Mouse (Mus musculus) adipocyte (in vitro differentiated cells): ENCODE data around the gene Map3k3.
A peak's percentile ranks its signal among the peaks of the same experiment; 100 is the strongest.
"Not testable (repeated sequence)": the region's sequence is repeated elsewhere in the genome, so short reads cannot be mapped to it uniquely, and the experiment has no call there.

Experiments
- DNase-seq: peaks from one replicate; pipeline ENCODE4 v3.0.0-alpha.2; 2016; ENCODE audit warnings: low spot score

The Map3k3 gene

GRCm38 (mm10) chr11:106084911-106085561 lies 623 bp downstream of the Map3k3 start:
- peak; percentile 75 for DNase-seq

DNA sequence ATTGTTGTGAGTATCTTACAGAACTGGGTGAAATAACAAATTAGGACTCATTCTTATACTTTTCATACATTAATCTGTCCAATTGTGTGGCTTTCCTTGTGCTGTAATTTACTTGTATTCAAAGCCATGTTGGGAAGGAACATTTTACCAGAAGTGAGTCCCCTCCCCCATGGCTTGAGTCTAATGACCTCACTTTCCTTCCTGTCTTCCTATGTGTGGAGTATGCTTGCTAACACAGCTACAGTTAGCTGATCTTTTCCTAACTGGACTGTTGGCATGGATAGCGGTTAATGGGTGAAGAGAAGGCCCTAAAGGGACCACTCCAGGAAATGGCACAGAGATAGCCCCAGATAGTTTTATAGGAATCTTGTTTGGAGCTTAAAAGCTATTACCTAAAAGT lies 13.8 kb downstream of the Map3k3 start:
- no peak for DNase-seq

- peak; percentile 76 for DNase-seq
Observed at GRCm38 (mm10) chr11:106102866-106103265, 18.5 kb downstream of the Map3k3 start.

DNA sequence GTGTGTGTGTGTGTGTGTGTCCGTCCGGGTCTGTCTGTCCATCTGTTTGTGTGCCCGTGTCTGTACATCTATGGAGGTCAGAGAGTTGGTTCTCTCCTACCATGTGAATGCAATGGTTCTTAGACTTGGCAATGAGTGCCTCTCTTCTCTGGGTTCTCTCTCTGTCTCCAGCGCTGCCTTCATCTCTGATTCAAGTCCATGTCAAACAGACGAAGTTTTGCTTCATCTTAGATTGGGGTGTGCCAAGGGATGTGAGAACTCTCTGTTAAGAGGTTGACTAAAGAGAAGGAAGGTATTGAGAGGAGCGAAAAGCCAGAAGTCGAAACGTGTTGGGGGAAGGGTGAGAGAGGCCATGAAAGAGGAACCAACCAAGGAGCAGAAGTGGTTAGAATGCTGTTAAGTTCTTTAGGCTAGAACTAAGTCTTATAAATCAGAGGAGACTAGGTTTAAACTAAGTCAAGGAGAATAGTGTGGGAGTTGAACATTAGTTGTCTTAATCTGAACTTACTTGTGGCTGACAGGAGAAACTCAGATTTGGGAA lies 21.7 kb downstream of the Map3k3 start:
- no peak for DNase-seq

GRCm38 (mm10) chr11:106111688-106112087 lies 27.3 kb downstream of the Map3k3 start:
- no peak for DNase-seq

- no peak for DNase-seq
Observed at GRCm38 (mm10) chr11:106122221-106122620, 37.8 kb downstream of the Map3k3 start.

- peak; percentile 45 for DNase-seq
Observed at GRCm38 (mm10) chr11:106122736-106123135, 38.3 kb downstream of the Map3k3 start.

- no peak for DNase-seq
Observed at GRCm38 (mm10) chr11:106124784-106125183, 40.4 kb downstream of the Map3k3 start.

DNA sequence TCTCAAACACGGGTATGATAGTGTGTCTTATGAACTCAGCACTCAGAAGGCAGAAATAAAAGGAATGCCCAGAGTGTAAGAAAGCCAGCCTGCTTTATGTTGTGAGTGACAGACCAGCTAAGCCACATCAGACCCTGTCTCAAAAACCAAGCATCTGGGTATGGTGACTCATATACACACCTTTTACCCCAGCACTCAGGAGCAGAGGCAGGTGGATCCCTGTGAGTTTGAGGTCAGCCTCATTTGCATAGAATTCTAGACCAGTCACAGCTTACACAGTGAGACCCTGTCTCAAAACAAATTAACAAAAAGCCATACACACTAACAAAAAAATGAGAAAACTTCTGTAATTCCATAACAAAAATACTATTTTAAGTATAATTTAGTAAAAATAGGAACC lies 41.4 kb downstream of the Map3k3 start:
- no peak for DNase-seq

DNA sequence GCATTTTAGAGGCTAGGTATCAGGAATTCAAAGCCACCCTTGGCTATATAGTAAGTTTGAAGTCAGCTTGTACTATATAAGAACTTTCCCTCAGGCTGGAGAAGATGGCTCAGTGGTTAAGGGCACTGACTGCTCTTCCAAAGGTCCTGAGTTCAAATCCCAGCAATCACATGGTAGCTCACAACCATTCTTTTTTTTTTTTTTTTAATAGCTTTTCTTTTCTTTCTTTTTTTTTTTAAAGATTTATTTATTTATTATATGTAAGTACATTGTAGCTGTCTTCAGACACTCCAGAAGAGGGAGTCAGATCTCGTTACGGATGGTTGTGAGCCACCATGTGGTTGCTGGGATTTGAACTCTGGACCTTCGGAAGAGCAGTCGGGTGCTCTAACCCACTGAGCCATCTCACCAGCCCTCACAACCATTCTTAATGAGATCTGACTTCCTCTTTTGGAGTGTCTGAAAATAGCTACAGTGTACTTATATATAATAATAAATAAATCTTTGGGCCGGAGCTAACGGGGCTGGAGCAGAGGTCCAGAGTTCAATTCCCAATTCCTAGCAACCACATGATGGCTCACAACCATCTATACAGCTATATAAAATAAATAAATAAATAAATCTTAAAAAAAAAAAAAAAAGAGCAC lies 42.4 kb downstream of the Map3k3 start:
- not testable (repeated sequence) for DNase-seq

GRCm38 (mm10) chr11:106129477-106129876 lies 45.1 kb downstream of the Map3k3 start:
- DNase-seq = no peak

DNA sequence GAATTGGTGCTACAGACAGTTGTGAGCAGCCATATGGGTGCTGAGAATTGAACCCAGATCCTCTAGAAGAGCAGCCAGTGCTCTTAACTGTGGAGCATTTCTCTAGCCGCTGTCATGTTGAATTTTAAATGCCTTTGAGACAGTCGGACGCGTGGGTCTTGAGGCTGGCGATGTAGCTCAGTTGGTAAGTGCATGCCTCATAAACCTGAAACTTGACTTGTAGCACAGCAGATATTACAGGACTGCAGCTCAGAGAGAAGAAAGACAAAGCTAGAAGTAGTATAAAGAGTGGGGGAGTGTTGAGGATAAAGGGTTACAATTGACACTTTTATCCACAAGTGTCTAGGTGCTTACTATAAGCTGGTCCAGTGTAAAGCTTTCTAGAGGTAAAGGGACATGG lies 48.1 kb downstream of the Map3k3 start:
- no peak for DNase-seq

- peak; percentile 97 for DNase-seq
Observed at GRCm38 (mm10) chr11:106134580-106135528, 50.4 kb downstream of the Map3k3 start.

- no peak for DNase-seq
Observed at GRCm38 (mm10) chr11:106151219-106151618, 66.8 kb downstream of the Map3k3 start.

- no peak for DNase-seq
Observed at GRCm38 (mm10) chr11:106152132-106152531, 67.7 kb downstream of the Map3k3 start.

GRCm38 (mm10) chr11:106154091-106154490 lies 69.7 kb downstream of the Map3k3 start:
- no peak for DNase-seq

GRCm38 (mm10) chr11:106154770-106155169 lies 70.4 kb downstream of the Map3k3 start:
- DNase-seq = no peak

DNA sequence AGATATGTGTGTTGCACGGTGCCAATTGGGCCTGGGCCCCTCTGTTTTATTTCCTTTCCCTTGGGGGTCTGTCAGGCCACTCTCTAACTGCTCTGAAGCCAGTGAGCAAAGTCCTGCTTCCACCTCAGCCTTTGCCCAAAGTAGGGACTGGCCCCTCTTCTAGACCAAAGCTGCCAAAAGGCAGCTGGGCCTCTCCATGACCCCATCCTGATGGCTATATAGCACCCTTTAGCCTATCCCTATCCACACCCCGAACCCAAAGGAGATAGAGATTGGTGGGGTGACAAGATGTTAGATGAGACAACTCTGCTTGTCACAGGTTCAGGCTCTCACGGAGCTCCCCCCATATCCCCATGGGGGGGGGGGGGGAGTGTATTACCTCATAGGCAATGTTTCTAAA lies 71.3 kb downstream of the Map3k3 start:
- DNase-seq = no peak

- no peak for DNase-seq
Observed at GRCm38 (mm10) chr11:106156257-106156656, 71.8 kb downstream of the Map3k3 start.

DNA sequence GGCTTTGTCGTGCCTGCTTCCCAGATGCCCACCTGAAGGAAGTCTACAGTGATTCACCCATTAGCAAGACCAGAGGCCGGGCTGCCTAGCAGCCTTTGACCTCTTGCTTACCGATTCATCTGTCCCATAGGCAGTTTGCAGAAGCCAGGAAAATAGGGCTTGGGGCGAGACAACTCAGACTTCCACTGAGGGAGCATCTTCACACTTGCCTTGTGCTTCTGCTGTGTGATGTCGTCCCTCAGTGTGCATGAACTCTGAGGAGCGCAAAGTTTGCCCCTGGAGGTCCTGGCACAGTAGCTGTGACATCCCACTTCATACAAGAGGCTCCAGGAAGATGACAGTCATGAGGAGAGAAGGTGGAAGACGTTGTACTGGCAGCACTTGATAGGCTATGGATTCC lies 72.7 kb downstream of the Map3k3 start:
- DNase-seq = peak; percentile 54

DNA sequence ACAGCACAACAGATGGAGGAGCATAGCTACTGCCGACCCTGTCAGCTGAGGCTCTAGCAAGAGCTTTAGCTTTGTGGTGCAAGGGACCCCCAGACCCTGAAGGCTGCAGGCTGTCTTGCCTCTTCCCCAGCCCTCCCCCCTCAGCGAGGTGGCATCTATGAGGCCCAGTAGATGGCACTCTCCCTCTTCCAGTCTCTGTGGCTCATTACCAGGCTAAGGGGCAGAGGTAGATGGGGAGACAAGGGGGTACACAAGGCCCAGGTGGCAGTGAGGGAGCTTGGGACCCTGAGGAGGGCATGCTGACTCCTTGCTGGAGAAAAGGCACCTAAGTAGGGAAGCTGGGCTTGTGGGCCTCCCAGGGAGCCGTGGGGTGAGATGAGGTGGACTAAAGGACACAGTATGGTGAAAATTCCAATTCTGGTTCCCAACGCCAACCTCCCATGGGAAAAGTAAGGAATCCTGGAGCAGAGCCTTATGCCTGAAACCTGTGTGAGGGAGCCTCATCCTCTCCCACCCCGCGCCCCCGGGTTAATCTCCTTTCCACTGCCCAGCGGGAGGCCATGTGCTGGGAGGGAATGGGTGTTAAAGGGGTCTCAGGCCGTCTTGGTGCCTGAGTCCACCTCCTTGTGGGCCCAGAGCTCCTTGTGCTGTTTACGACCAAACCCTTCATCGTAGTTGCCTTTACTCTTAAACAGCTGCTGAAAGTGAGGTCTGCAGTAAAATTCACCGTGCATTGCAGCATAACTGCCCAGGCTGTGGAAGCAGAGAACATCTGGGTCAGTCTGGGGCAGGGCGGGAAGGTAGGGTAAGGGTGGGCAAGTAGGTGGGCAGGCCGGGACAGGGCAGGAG lies 73.9 kb downstream of the Map3k3 start:
- DNase-seq = peak; percentile 72

- DNase-seq = no peak
Observed at GRCm38 (mm10) chr11:106158930-106159215, 74.5 kb downstream of the Map3k3 start.
